Mouse (Mus musculus): Measurements from ENCODE around the gene Taar2. TPM values are rescaled to one million over a fixed set of nuclear protein-coding genes. Genes with fewer than 3 reads are reported as not detected.
A peak's percentile ranks its signal among the peaks of the same experiment; 100 is the strongest.

Gene Taar2
- not detected in 2 replicates for total RNA-seq (2012; rRNA removed)

GRCm38 (mm10) chr10:23938312-23938711, at the start of gene Taar2:
Gene Taar2 (plus strand): TSS chr10:23938572.
- Histone ChIP-seq H3K4me3 (ENCODE audit: insufficient read depth in 1 of 2, low read depth in 1 of 2, low read length in 2 of 2, poor library complexity in 1 of 2, severe bottlenecking in 1 of 2) (no peak within 1 kb of the TSS), H3K9ac (ENCODE audit: insufficient read depth, low read depth, low read length, poor library complexity, severe bottlenecking) (no peak within 1 kb of the TSS), H3K27ac (ENCODE audit: insufficient read depth, low read depth, low read length, poor library complexity, severe bottlenecking) (no peak within 1 kb of the TSS), H3K36me3 (ENCODE audit: control insufficient read depth, insufficient read depth, low read length, poor library complexity, severe bottlenecking) (no peaks in the 10 kb centered on the region), H3K9me3 (ENCODE audit: control insufficient read depth, insufficient read depth, low read depth, low read length) (no peaks in the 10 kb centered on the region), H3K4me1 (ENCODE audit: control insufficient read depth in 2 of 2, insufficient read depth in 2 of 2, low read length in 2 of 2, poor library complexity in 1 of 2) (peaks cover 0 to 2% of the 10 kb centered on the region in 2 experiments; a peak in 1 of 4 replicates)
- no peak for TF ChIP-seq MAFK (IDR thresholded peaks at IDR 0.05; ENCODE audit: insufficient read depth, low read depth, low read length)
- TF ChIP-seq HCFC1 (IDR thresholded peaks at IDR 0.05; ENCODE audit: borderline replicate concordance, insufficient read depth, low read length): no peak
- no peak for TF ChIP-seq ZNF384 (IDR thresholded peaks at IDR 0.05; ENCODE audit: low read depth, low read length)
- no peak for TF ChIP-seq CHD2 (IDR thresholded peaks at IDR 0.05; ENCODE audit: low read depth, low read length)
- no peak for TF ChIP-seq ZC3H11A (IDR thresholded peaks at IDR 0.05; ENCODE audit: borderline replicate concordance, low read depth, low read length)
- DNase-seq (ENCODE audit: low read depth, low spot score): no peak
- in situ Hi-C loops (cut with MboI; ENCODE audit: low sequenced_read_pairs in 2 of 2, unreplicated experiment in 2 of 2): no loop called here

GRCm38 (mm10) chr10:23892987-23893386, 45.4 kb upstream of the Taar2 start:
- DNase-seq (ENCODE audit: low read depth, low spot score): no peak
- in situ Hi-C loops (cut with MboI; ENCODE audit: low sequenced_read_pairs in 2 of 2, unreplicated experiment in 2 of 2): no loop called here
- Histone ChIP-seq H3K27ac (ENCODE audit: insufficient read depth, low read depth, low read length, poor library complexity, severe bottlenecking) (no peak overlapping the region), H3K9me3 (ENCODE audit: control insufficient read depth, insufficient read depth, low read depth, low read length) (no peaks in the 10 kb centered on the region), H3K9ac (ENCODE audit: insufficient read depth, low read depth, low read length, poor library complexity, severe bottlenecking) (no peak overlapping the region), H3K36me3 (ENCODE audit: control insufficient read depth, insufficient read depth, low read length, poor library complexity, severe bottlenecking) (no peaks in the 10 kb centered on the region), H3K4me3 (ENCODE audit: insufficient read depth in 1 of 2, low read depth in 1 of 2, low read length in 2 of 2, poor library complexity in 1 of 2, severe bottlenecking in 1 of 2) (no peak overlapping the region), H3K4me1 (ENCODE audit: control insufficient read depth in 2 of 2, insufficient read depth in 2 of 2, low read length in 2 of 2, poor library complexity in 1 of 2) (no peaks in the 10 kb centered on the region; a peak in 1 of 4 replicates)
- no peak for TF ChIP-seq ZNF384 (IDR thresholded peaks at IDR 0.05; ENCODE audit: low read depth, low read length)

GRCm38 (mm10) chr10:23894601-23895349, 43.6 kb upstream of the Taar2 start, which contains the start of gene Vnn1:
Gene Vnn1 (plus strand): TSS chr10:23894688.
- H3K27ac ChIP-seq (ENCODE audit: insufficient read depth, low read depth, low read length, poor library complexity, severe bottlenecking): no peak within 1 kb of the TSS
- TF ChIP-seq CHD2 (IDR thresholded peaks at IDR 0.05; ENCODE audit: low read depth, low read length) (no peak), ZC3H11A (IDR thresholded peaks at IDR 0.05; ENCODE audit: borderline replicate concordance, low read depth, low read length) (no peak), MAFK (IDR thresholded peaks at IDR 0.05; ENCODE audit: insufficient read depth, low read depth, low read length) (no peak), HCFC1 (IDR thresholded peaks at IDR 0.05; ENCODE audit: borderline replicate concordance, insufficient read depth, low read length) (no peak), ZNF384 (IDR thresholded peaks at IDR 0.05; ENCODE audit: low read depth, low read length) (no peak)
- in situ Hi-C loops (cut with MboI; ENCODE audit: low sequenced_read_pairs in 2 of 2, unreplicated experiment in 2 of 2): no loop called here
- no peaks in the 10 kb centered on the region; a peak in 1 of 4 replicates for H3K4me1 ChIP-seq (ENCODE audit: control insufficient read depth in 2 of 2, insufficient read depth in 2 of 2, low read length in 2 of 2, poor library complexity in 1 of 2)
- no peak within 1 kb of the TSS for H3K9ac ChIP-seq (ENCODE audit: insufficient read depth, low read depth, low read length, poor library complexity, severe bottlenecking)
- DNase-seq (ENCODE audit: low read depth, low spot score): peak; percentile 11
- no peaks in the 10 kb centered on the region for H3K9me3 ChIP-seq (ENCODE audit: control insufficient read depth, insufficient read depth, low read depth, low read length)
- H3K36me3 ChIP-seq (ENCODE audit: control insufficient read depth, insufficient read depth, low read length, poor library complexity, severe bottlenecking): no peaks in the 10 kb centered on the region
- no peak within 1 kb of the TSS for H3K4me3 ChIP-seq (ENCODE audit: insufficient read depth in 1 of 2, low read depth in 1 of 2, low read length in 2 of 2, poor library complexity in 1 of 2, severe bottlenecking in 1 of 2)

GRCm38 (mm10) chr10:23895376-23895775, 43.0 kb upstream of the Taar2 start:
- in situ Hi-C loops (cut with MboI; ENCODE audit: low sequenced_read_pairs in 2 of 2, unreplicated experiment in 2 of 2): no loop called here
- Histone ChIP-seq H3K36me3 (ENCODE audit: control insufficient read depth, insufficient read depth, low read length, poor library complexity, severe bottlenecking) (no peaks in the 10 kb centered on the region), H3K4me1 (ENCODE audit: control insufficient read depth in 2 of 2, insufficient read depth in 2 of 2, low read length in 2 of 2, poor library complexity in 1 of 2) (no peaks in the 10 kb centered on the region; a peak in 1 of 4 replicates), H3K9me3 (ENCODE audit: control insufficient read depth, insufficient read depth, low read depth, low read length) (no peaks in the 10 kb centered on the region), H3K9ac (ENCODE audit: insufficient read depth, low read depth, low read length, poor library complexity, severe bottlenecking) (no peak overlapping the region), H3K4me3 (ENCODE audit: insufficient read depth in 1 of 2, low read depth in 1 of 2, low read length in 2 of 2, poor library complexity in 1 of 2, severe bottlenecking in 1 of 2) (no peak overlapping the region), H3K27ac (ENCODE audit: insufficient read depth, low read depth, low read length, poor library complexity, severe bottlenecking) (no peak overlapping the region)
- TF ChIP-seq MAFK (IDR thresholded peaks at IDR 0.05; ENCODE audit: insufficient read depth, low read depth, low read length) (no peak), CHD2 (IDR thresholded peaks at IDR 0.05; ENCODE audit: low read depth, low read length) (no peak), HCFC1 (IDR thresholded peaks at IDR 0.05; ENCODE audit: borderline replicate concordance, insufficient read depth, low read length) (no peak), ZC3H11A (IDR thresholded peaks at IDR 0.05; ENCODE audit: borderline replicate concordance, low read depth, low read length) (no peak), ZNF384 (IDR thresholded peaks at IDR 0.05; ENCODE audit: low read depth, low read length) (no peak)
- no peak for DNase-seq (ENCODE audit: low read depth, low spot score)
